Mouse (Mus musculus) heart, adult 2 months (tissue): Measurements from ENCODE around the gene Mroh8.

Source experiments
- CTCF ChIP-seq: fragments of 200-600 bp; IDR thresholded peaks from 2 replicates; pipeline ENCODE4 v1.8.1; 2022; ENCODE audit warnings: antibody characterized with exemption, mild to moderate bottlenecking, moderate library complexity
- EP300 ChIP-seq: fragments of 200-500 bp; IDR thresholded peaks from 2 replicates; pipeline ENCODE4 v1.6.1; 2011; ENCODE audit warnings: low read depth, low read length, control low read depth; ENCODE audit not compliant: insufficient read depth
- POLR2A ChIP-seq: fragments of 200-500 bp; IDR thresholded peaks from 2 replicates; pipeline ENCODE4 v1.6.1; 2011; ENCODE audit warnings: mild to moderate bottlenecking, low read depth, low read length, control low read depth; ENCODE audit not compliant: insufficient read depth

- TF ChIP-seq POLR2A = no peak
- TF ChIP-seq CTCF = no peak
- TF ChIP-seq EP300 = no peak
Measured at GRCm38 (mm10) chr2:157235946-157236345, 43.4 kb downstream of the Mroh8 start.
